In the genomic region with DNA sequence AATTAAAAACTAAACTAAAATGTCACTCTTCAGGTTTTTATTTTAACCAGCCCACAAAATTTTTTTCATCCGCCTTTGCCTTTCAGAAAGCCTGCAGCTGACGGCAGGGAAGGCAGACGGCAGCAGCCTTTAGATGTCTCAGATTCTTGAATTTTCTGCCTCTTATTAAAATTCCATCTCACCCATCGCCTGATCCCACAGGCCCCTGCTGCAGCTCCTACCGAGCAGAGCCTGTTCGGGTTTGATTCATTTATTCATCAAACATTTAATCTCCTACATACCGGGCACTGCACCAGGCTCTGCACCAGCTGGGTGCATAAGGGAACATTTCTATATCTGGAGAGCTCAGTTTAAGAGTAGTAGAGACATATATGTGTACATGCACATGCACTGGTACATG, we compare ENCODE assay signal across 19 mouse cellular contexts.
DNase-seq lines count a peak whose midpoint lies in the region; ATAC-seq lines count a peak whose summit lies in the region.
"Had no signal": no experiment of that assay in that cellular context is flagged by ENCODE, and none has a peak within 500 bp of the region (broad histone marks: within the 10 kb centered on the region; RNA-seq: fewer than 3 reads in every experiment).

No protein-coding gene starts in this region.

- intact Hi-C loops in left cerebral cortex, postnatal 36 days (cut with DNase I), result loop anchor here (10.0 kb wide), 1 partner anchor 273 kb away; no protein-coding TSS in a partner anchor
- intact Hi-C loops in left cerebral cortex, postnatal 10 days (cut with DNase I), result no loop called here
- intact Hi-C loops in heart, postnatal 36 days (cut with DNase I), result no loop called here

- no peak overlapping the region for H3K4me3 ChIP-seq in forebrain, embryonic 16.5 days (replicated peaks; ENCODE audit: low read length)
- H3K4me3 ChIP-seq in forebrain, embryonic 13.5 days, result no peak overlapping the region
- H3K4me3 ChIP-seq: embryonic facial prominence, embryonic 12.5 days; heart, adult 2 months; hindbrain, embryonic 13.5 days; neural tube, embryonic 13.5 days had no signal

- 49% methylated on average over 7 of the region's 7 CpGs for WGBS in forebrain, embryonic 16.5 days
- 55% methylated on average over 7 of the region's 7 CpGs for WGBS in forebrain, embryonic 13.5 days

- H3K36me3 ChIP-seq in forebrain, embryonic 16.5 days (ENCODE audit: control insufficient read depth, insufficient read depth), result no peaks in the 10 kb centered on the region
- H3K36me3 ChIP-seq in forebrain, embryonic 13.5 days (ENCODE audit: poor library complexity, severe bottlenecking), result no peaks in the 10 kb centered on the region
- H3K36me3 ChIP-seq: embryonic facial prominence, embryonic 12.5 days; hindbrain, embryonic 13.5 days; neural tube, embryonic 13.5 days had no signal

- H3K27me3 ChIP-seq in forebrain, embryonic 16.5 days (replicated peaks; ENCODE audit: control insufficient read depth, insufficient read depth, low read length), result no peaks in the 10 kb centered on the region
- no peaks in the 10 kb centered on the region for H3K27me3 ChIP-seq in forebrain, embryonic 13.5 days
- H3K27me3 ChIP-seq: CH12.LX; embryonic facial prominence, embryonic 12.5 days; hindbrain, embryonic 13.5 days; neural tube, embryonic 13.5 days had no signal

- H3K4me2 ChIP-seq in forebrain, embryonic 16.5 days (ENCODE audit: low read length), result no peak overlapping the region
- no peak overlapping the region for H3K4me2 ChIP-seq in forebrain, embryonic 13.5 days
- H3K4me2 ChIP-seq: embryonic facial prominence, embryonic 12.5 days; hindbrain, embryonic 13.5 days; neural tube, embryonic 13.5 days had no signal

- peak; percentile 40 for ATAC-seq in forebrain, embryonic 16.5 days
- no peak for ATAC-seq in forebrain, embryonic 13.5 days
- ATAC-seq: intestine, postnatal 0 days had no signal

- peak; percentile 32 to 33 for DNase-seq in left cerebral cortex, postnatal 36 days (ENCODE audit: low spot score in 2 of 2)
- no peak for DNase-seq in left cerebral cortex, postnatal 10 days (ENCODE audit: extremely low spot score in 1 of 2, low spot score in 2 of 2)
- DNase-seq in frontal cortex, postnatal 36 days (ENCODE audit: low spot score in 2 of 2), result peak; percentile 29 to 45
- DNase-seq in right cerebral cortex, postnatal 25 days, result peak; percentile 29
- no peak for DNase-seq in retina, embryonic 14.5 days (ENCODE audit: low spot score)
- no peak for DNase-seq in heart, postnatal 36 days
- DNase-seq: adrenal gland, adult 2 months; cerebellum, adult 2 months; gastrocnemius, postnatal 10 days; heart, adult 2 months; thymus, postnatal 36 days had no signal

- no peak overlapping the region for H3K9ac ChIP-seq in forebrain, embryonic 16.5 days (replicated peaks; ENCODE audit: low read depth, low read length)
- H3K9ac ChIP-seq in forebrain, embryonic 13.5 days, result no peak overlapping the region
- H3K9ac ChIP-seq: embryonic facial prominence, embryonic 12.5 days; hindbrain, embryonic 13.5 days; liver, embryonic 14.5 days; neural tube, embryonic 13.5 days had no signal

- H3K27ac ChIP-seq in forebrain, embryonic 16.5 days (ENCODE audit: low read length), result no peak overlapping the region
- H3K27ac ChIP-seq in forebrain, embryonic 13.5 days, result no peak overlapping the region
- H3K27ac ChIP-seq: embryonic facial prominence, embryonic 12.5 days; heart, adult 2 months; hindbrain, embryonic 13.5 days; liver, embryonic 14.5 days; neural tube, embryonic 13.5 days had no signal

- H3K9me3 ChIP-seq in forebrain, embryonic 16.5 days (ENCODE audit: control insufficient read depth, low read length), result no peaks in the 10 kb centered on the region
- no peaks in the 10 kb centered on the region for H3K9me3 ChIP-seq in forebrain, embryonic 13.5 days (replicated peaks)
- H3K9me3 ChIP-seq: embryonic facial prominence, embryonic 12.5 days; hindbrain, embryonic 13.5 days; neural tube, embryonic 13.5 days had no signal

- no peaks in the 10 kb centered on the region for H3K4me1 ChIP-seq in forebrain, embryonic 16.5 days (replicated peaks; ENCODE audit: control insufficient read depth, insufficient read depth, low read length)
- H3K4me1 ChIP-seq in forebrain, embryonic 13.5 days, result no peaks in the 10 kb centered on the region
- H3K4me1 ChIP-seq: hindbrain, embryonic 13.5 days; neural tube, embryonic 13.5 days had no signal

Comparison
In these comparisons a context has a peak if more than half of its experiments do, and no peak if none do; other contexts are left out.
1. DNase-seq: peak in left cerebral cortex, postnatal 36 days (2 of 2), frontal cortex, postnatal 36 days (2 of 2) and right cerebral cortex, postnatal 25 days (single experiment); none in left cerebral cortex, postnatal 10 days (0 of 2), retina, embryonic 14.5 days (single experiment) and heart, postnatal 36 days (0 of 2).